Comparison of ENCODE assay signal across 32 mouse cellular contexts in genomic region chr17:18882436-18882835, GRCm38 (mm10). TPM values are rescaled to one million over a fixed set of nuclear protein-coding genes. Genes with fewer than 3 reads are reported as not detected.
"Had no signal": no experiment of that assay in that cellular context is flagged by ENCODE, and none has a peak within 500 bp of the region (broad histone marks: within the 10 kb centered on the region; RNA-seq: fewer than 3 reads in every experiment).

No protein-coding gene starts in this region.

RNA-seq across cellular contexts. Expression of gene Vmn2r97, which starts 31.7 kb away (rescaled TPM):
- total RNA-seq: heart, postnatal 10 days; heart, postnatal 14 days; heart, postnatal 25 days; heart, postnatal 36 days; heart, postnatal 4 days; hindbrain, postnatal 0 days; layer of hippocampus, adult 18-20 months; layer of hippocampus, adult 2 months; layer of hippocampus, postnatal 10 days; layer of hippocampus, postnatal 14 days; layer of hippocampus, postnatal 36 days; left cerebral cortex, adult 18-20 months had no signal
- polyA plus RNA-seq: heart, embryonic 10.5 days; heart, embryonic 11.5 days; heart, embryonic 13.5 days; heart, embryonic 14.5 days; heart, embryonic 15.5 days; heart, postnatal 0 days; hindbrain, embryonic 10.5 days; hindbrain, embryonic 11.5 days; hindbrain, embryonic 12.5 days; hindbrain, embryonic 13.5 days; hindbrain, embryonic 15.5 days; hindbrain, postnatal 0 days; intestine, embryonic 14.5 days; intestine, embryonic 15.5 days; intestine, embryonic 16.5 days; intestine, postnatal 0 days; kidney, adult 2 months; kidney, embryonic 15.5 days; kidney, embryonic 16.5 days; kidney, postnatal 0 days; large intestine, adult 2 months had no signal
